Mouse (Mus musculus) gastrocnemius, postnatal 36 days (tissue): Measurements from ENCODE around the gene Aftph. TPM values are rescaled to one million over a fixed set of nuclear protein-coding genes. Genes with fewer than 3 reads are reported as not detected.

ENCODE experiments used
- DNase-seq, 2 experiments: peaks; one replicate each; pipeline ENCODE4 v3.0.0; 2022
- intact Hi-C: fragments of 180-260 bp; cut with DNase I; formaldehyde crosslinking; loops from one replicate; pipeline ENCODE4 v1.15.1; 2025
- total RNA-seq, 2 experiments: library from RNA; stranded (reverse); gene quantifications; 2 replicates each; pipeline ENCODE4 v1.2.3; 2021

Aftph gene
- total RNA-seq, 2 experiments from 2014 or later: 14.3 to 15.1 TPM

- intact Hi-C loops: no loop called here
- no peak for DNase-seq
Measured at GRCm38 (mm10) chr11:20651166-20651565, 90.2 kb downstream of the Aftph start.

DNA sequence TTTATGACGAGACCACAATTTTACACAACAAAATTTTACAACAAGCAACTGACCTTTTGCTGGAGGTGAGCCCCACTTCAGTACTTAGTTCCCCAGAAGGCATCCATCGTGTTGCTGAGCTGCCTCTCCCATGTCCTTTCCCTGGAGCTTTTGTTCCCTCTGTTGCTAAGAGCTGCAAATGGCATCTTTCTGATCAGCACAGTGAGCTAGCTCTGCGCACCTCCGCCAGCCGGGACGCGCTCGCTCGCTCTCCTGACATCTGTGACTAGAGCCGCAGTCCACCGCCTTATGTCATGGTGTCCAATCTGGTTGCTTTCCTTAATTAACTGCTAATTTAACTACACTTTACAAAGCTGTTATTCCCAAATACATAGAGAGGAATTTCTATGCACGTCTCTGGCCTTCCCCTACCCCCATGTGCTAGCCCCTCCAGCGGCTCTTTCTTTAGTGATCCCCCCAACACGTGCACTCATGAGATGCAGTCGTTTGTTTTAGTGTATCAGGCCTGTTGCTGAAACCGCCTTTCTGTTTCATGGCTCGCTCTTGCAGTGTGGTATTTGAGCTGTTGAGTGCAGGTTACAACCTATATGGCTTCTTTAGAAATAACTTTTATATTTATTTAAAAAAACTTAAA is 91.3 kb downstream of the Aftph start:
- DNase-seq: no peak
- intact Hi-C loops: no loop called here

- intact Hi-C loops: loop anchor here (5.0 kb wide), 1 partner anchor 33 kb away; no protein-coding TSS in a partner anchor
- DNase-seq: peak in 1 of 2 experiments; percentile 42
Measured at GRCm38 (mm10) chr11:20649477-20649876, 91.9 kb downstream of the Aftph start.

GRCm38 (mm10) chr11:20647902-20648625 is 93.3 kb downstream of the Aftph start:
- intact Hi-C loops: loop anchor here (5.0 kb wide), 1 partner anchor 34 kb away; no protein-coding TSS in a partner anchor
- DNase-seq: no peak

- intact Hi-C loops: loop anchor here (5.0 kb wide), 1 partner anchor 35 kb away; no protein-coding TSS in a partner anchor
- no peak for DNase-seq
Measured at GRCm38 (mm10) chr11:20646986-20647726, 94.2 kb downstream of the Aftph start.

GRCm38 (mm10) chr11:20646142-20646541 is 95.2 kb downstream of the Aftph start:
- intact Hi-C loops: loop anchor here (5.0 kb wide), 1 partner anchor 36 kb away; no protein-coding TSS in a partner anchor
- DNase-seq: no peak

GRCm38 (mm10) chr11:20645521-20645920 is 95.9 kb downstream of the Aftph start:
- no peak for DNase-seq
- intact Hi-C loops: loop anchor here (5.0 kb wide), 1 partner anchor 37 kb away; no protein-coding TSS in a partner anchor

DNA sequence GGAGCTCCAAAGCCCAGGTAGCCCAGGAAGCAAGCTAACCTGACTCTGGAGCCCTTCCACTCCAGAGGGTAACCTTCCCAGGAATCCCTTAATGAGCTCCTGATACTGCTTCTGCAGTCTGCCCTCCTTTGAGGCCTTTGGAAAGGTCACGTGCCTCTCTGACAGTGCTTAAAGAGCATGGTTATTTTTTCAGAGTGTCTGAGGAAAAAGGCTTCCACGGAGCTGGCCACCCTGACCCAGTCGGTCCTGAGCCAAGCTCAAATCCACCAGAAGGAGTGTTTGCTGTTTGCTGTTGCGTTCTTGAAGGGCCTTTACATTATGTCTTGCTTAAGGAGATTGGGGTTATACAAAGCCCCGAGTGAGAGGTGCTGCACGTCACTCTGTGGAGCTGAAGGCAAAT is 96.5 kb downstream of the Aftph start:
- intact Hi-C loops: loop anchor here (5.0 kb wide), 1 partner anchor 37 kb away; no protein-coding TSS in a partner anchor
- DNase-seq: no peak

GRCm38 (mm10) chr11:20644166-20644565 is 97.2 kb downstream of the Aftph start:
- no peak for DNase-seq
- intact Hi-C loops: no loop called here

DNA sequence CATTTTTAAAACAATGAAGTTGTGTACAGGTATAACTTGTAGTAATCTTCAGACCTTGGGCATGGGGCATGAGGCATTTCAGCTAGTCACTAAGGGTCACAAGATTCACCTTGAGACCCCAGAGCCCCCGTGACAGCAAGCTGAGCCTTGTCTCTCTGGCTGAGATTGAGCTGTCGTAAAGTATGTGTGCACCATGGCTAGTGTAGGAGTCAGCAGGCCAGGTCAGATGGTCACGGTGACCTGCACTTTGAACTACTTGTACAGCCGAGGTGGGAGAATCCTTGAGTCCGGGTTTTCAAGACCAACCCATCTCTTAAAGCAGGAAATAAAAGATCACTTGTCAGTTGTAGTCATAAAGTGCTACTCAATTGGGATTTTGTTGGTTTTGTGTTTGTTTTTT is 98.2 kb downstream of the Aftph start:
- intact Hi-C loops: no loop called here
- no peak for DNase-seq

- DNase-seq: no peak
- intact Hi-C loops: no loop called here
Measured at GRCm38 (mm10) chr11:20642321-20642720, 99.1 kb downstream of the Aftph start.

- intact Hi-C loops: loop anchor here (2.0 to 10.0 kb wide), 2 partner anchors 185 to 395 kb away; partner anchors contain the start of gene Cep68
- no peak for DNase-seq
Measured at GRCm38 (mm10) chr11:20639918-20640447, 101.4 kb downstream of the Aftph start.

DNA sequence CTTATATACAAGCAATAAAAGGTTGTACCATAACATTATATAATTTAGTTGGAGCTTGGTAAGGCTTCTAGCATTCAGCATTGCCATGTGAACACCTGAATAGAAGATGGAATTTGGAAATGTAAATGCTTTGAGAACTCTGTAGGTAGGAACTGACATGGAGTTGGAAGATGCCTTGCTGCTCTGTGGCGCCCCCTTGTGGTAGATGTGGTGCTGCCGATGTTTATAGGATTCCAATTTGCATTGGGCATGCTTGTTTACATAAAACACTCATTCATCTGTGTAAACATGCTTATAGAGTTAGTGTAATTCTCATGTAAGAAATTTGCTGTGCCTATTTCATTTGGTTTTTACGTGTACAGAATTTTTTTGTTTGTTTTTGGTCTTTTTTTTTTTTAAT is 102.5 kb downstream of the Aftph start:
- DNase-seq: peak; percentile 56 to 63

DNA sequence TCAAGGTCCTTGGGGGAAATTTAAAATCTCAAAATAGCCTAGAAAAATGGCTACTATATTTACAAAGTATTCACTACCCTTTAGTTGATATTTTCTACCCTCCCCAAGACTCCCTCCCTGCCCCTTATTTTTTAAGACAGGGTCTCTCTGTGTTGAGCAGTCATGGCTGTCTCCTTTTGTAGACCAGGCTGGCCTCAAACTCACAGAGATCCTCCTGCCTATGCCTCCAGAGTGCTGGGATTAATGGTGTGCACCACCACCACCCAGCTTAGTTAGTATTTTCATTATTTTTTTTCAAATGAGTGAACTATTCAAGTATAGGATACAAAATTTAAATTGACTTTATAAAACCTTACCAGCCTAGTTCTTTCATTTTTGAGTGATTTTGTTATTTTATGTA is 104.3 kb downstream of the Aftph start:
- DNase-seq: no peak
- intact Hi-C loops: loop anchor here (10.0 kb wide), 1 partner anchor 392 kb away; the partner anchor contains the start of gene Cep68

More for the DNA sequence above, 102.5 kb downstream of the Aftph start:
- intact Hi-C loops: loop anchor here (10.0 kb wide), 1 partner anchor 394 kb away; the partner anchor contains the start of gene Cep68

- intact Hi-C loops: loop anchor here (10.0 kb wide), 1 partner anchor 391 kb away; the partner anchor contains the start of gene Cep68
- no peak for DNase-seq
Measured at GRCm38 (mm10) chr11:20636114-20636513, 105.3 kb downstream of the Aftph start.

- intact Hi-C loops: loop anchor here (10.0 kb wide), 1 partner anchor 391 kb away; the partner anchor contains the start of gene Cep68
- no peak for DNase-seq
Measured at GRCm38 (mm10) chr11:20635646-20636045, 105.7 kb downstream of the Aftph start.
